Mouse (Mus musculus) left cerebral cortex, adult 6 months (tissue): ENCODE measurements around the gene Olfr1089. TPM values are rescaled to one million over a fixed set of nuclear protein-coding genes. Genes with fewer than 3 reads are reported as not detected.

Source experiments
- long read RNA-seq, 2 experiments: library from polyadenylated mRNA; unstranded; transcript quantifications; one replicate each; pipeline ENCODE4 v2.0.0; 2019 to 2020
- polyA plus RNA-seq: library from polyadenylated mRNA; unstranded; fragments of <200 nt; fragmentation: Nextera tagmentation; gene quantifications from 2 replicates; pipeline ENCODE4 v1.2.3, GENCODE M21; 2021

Olfr1089 gene
- not detected in 2 replicates for polyA plus RNA-seq
- long read RNA-seq, experiment 1, result 0 reads
- long read RNA-seq, experiment 2, result 0 reads

DNA sequence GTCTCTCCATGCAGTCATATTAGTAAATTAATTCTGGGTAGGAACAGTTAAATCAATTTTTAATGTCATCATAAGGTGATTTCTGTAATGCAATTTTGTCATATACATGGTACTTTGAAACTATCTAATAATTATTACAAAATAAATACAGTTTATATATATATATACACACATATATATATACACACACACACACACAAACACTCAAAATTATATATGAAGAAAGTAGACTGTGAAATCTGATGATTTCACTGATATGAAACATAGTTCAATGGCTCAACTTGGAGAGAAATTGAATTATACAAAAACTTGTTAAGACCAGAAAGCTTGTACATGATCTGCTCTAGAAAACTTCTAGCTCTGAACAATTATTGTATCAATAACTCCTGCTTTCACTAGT, at the start of gene Olfr1089:
Gene Olfr1089 (minus strand): TSS at position 101 of the 400 bp plus-strand sequence.

DNA sequence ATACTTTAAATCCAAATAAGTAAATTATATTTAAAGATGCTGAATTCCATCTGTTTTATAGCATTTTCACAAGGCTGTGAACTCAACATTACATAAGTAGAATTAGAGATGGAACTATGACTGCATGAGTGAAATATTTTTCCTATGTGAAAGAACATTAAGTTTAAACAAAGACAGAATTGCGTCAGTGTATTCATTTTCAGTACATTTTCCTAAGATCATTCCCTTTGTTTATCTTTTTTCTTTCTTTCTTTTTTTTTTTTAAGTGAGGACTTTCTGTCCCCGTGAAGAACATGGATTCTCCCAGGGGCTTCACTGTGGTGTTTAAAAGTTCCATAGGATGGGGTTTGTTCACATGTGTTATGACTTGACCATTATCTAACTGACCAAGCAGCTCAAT, 48.7 kb upstream of the Olfr1089 start, which contains the start of gene Olfr1093:
Gene Olfr1093 (plus strand): TSS at position 301 of the 400 bp plus-strand sequence.

DNA sequence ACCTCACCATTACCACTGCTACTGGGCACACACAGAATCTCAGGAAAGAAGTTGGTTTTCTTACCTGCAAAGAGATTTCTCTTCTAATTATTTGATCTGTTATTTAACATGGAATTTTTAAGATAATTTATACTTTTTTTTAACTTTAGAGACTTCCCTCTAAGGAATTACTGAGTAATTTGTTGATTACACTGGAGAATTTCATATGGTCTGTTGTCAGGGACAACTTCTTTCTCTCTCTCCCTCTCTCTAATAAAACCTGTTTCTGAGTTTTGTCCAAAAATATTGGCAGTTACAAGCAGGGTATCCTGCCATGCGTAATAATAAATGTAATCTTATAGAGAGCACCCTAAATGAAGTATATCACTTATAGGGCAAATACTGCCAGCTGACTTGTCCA, 25.4 kb upstream of the Olfr1089 start, which contains the start of gene Olfr1090:
Gene Olfr1090 (minus strand): TSS at position 101 of the 400 bp plus-strand sequence.

DNA sequence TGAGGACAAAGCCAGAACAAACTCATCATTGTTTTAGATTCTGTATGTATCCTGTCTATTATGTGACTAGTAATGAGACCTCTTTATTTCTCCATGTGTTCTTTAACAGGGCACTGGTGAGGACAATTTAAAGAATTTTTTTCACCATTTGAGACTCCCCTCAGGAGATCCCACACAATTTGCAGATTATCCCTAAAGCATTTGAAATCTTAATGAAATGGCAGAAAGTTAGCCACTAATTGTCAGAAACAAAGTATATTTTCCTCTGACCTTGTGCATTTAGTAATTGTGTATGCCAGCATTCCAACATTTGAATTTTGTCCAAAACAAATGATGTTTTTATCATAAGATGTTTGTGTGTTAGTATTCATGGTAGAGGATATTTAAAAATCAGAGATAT, 35.2 kb downstream of the Olfr1089 start, which contains the start of gene Olfr1087:
Gene Olfr1087 (minus strand): TSS at position 101 of the 400 bp plus-strand sequence.

Other genes starting within 250 kb of the Olfr1089 start
- not detected in 2 replicates for gene Olfr228, start 246.3 kb downstream of the Olfr1089 start, polyA plus RNA-seq
- gene Olfr1076, start 225.2 kb downstream of the Olfr1089 start, polyA plus RNA-seq, result not detected in 2 replicates
- gene Olfr1079, start 191.2 kb downstream of the Olfr1089 start, polyA plus RNA-seq, result not detected in 2 replicates
- not detected in 2 replicates for gene Olfr1080, start 175.5 kb downstream of the Olfr1089 start, polyA plus RNA-seq
- not detected in 2 replicates for gene Olfr1082, start 134.7 kb downstream of the Olfr1089 start, polyA plus RNA-seq
- not detected in 2 replicates for gene Olfr1084, start 94.0 kb downstream of the Olfr1089 start, polyA plus RNA-seq
- gene Olfr1085, start 71.7 kb downstream of the Olfr1089 start, polyA plus RNA-seq, result not detected in 2 replicates
- not detected in 2 replicates for gene Olfr1086, start 53.6 kb downstream of the Olfr1089 start, polyA plus RNA-seq
- gene Olfr1087, start 35.3 kb downstream of the Olfr1089 start, polyA plus RNA-seq, result not detected in 2 replicates
- not detected in 2 replicates for gene Olfr1090, start 25.3 kb upstream of the Olfr1089 start, polyA plus RNA-seq
- not detected in 2 replicates for gene Olfr1093, start 48.8 kb upstream of the Olfr1089 start, polyA plus RNA-seq
- not detected in 2 replicates for gene Olfr141, start 76.3 kb upstream of the Olfr1089 start, polyA plus RNA-seq
- gene Olfr1094, start 91.0 kb upstream of the Olfr1089 start, polyA plus RNA-seq, result not detected in 2 replicates
- gene Olfr1095, start 118.0 kb upstream of the Olfr1089 start, polyA plus RNA-seq, result not detected in 2 replicates
- gene Gm13723, start 141.1 kb upstream of the Olfr1089 start, polyA plus RNA-seq, result not detected in 2 replicates
- not detected in 2 replicates for gene Olfr1097, start 158.5 kb upstream of the Olfr1089 start, polyA plus RNA-seq
- not detected in 2 replicates for gene Olfr1098, start 190.8 kb upstream of the Olfr1089 start, polyA plus RNA-seq
- not detected in 2 replicates for gene Olfr1099, start 227.0 kb upstream of the Olfr1089 start, polyA plus RNA-seq
- not detected in 2 replicates for gene Olfr1100, start 246.3 kb upstream of the Olfr1089 start, polyA plus RNA-seq